Mouse (Mus musculus): ENCODE measurements around the gene Odf3l2. TPM values are rescaled to one million over a fixed set of nuclear protein-coding genes. Genes with fewer than 3 reads are reported as not detected.

The Odf3l2 gene
- total and polyA plus RNA-seq, 3 experiments: not detected

DNA sequence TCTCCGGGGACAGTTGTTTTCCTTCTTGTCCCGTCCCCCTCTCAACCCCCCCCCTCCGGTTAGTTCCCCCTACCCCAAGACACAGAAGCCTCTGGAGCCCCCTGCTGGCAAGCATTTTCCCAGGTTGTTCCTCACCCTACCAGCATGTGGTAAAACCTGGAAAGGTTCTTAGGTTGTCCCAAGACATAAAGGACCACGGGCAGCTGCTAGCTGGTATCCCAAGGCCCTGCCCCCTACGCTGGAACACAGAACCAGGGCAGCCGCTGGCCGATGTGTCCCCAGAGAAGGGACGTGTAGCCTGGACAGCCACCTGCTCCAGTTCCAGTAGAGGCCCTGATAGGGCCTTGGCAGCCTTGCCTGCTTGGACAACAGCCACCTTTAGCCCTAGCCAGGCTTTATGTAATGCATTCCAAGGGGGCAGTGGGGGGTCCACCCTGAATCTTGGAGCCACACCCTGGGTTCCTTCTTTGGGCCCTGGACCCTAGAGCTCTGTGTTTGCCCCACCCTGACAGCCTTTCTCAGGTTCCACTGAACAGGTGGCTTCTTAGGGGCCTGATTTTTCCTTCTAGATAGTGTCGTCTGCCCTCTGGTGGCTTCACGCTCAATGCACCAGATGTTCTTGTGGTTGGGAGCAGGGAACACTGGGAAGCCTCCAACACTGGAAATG lies 37.5 kb upstream of the Odf3l2 start (continued):
- TF ChIP-seq TCF12 (IDR thresholded peaks at IDR 0.05; ENCODE audit: low read depth, low read length): 0 out of 2 replicates have a peak, but pooled peaks have one; percentile 13
- TF ChIP-seq RAD21 (IDR thresholded peaks at IDR 0.05; ENCODE audit: low read depth, low read length): no peak; the same call in 1 of the 2 replicates
- no peak for TF ChIP-seq UBTF (IDR thresholded peaks at IDR 0.05; ENCODE audit: borderline replicate concordance, insufficient read depth, low read depth, low read length)
- TF ChIP-seq SMC3 (IDR thresholded peaks at IDR 0.05; ENCODE audit: low read depth, low read length): no peak
- TF ChIP-seq TAL1 (IDR thresholded peaks at IDR 0.05; ENCODE audit: low read length): no peak
- TF ChIP-seq ZKSCAN1 (IDR thresholded peaks at IDR 0.05; ENCODE audit: low read depth, low read length): no peak
- TF ChIP-seq POLR2A (IDR thresholded peaks at IDR 0.05; ENCODE audit: control insufficient read depth in 1 of 2, insufficient read depth in 1 of 2, low read depth in 1 of 2, low read length in 2 of 2, poor library complexity in 1 of 2): no peak; a peak in 1 of 4 replicates
- TF ChIP-seq MEF2A (IDR thresholded peaks at IDR 0.05; ENCODE audit: extremely low read depth, insufficient replicate concordance, low read depth, low read length, poor library complexity, severe bottlenecking): no peak
- TF ChIP-seq MYC (IDR thresholded peaks at IDR 0.05; ENCODE audit: low read depth, low read length): peak; percentile 12; the same call in 1 of the 2 replicates
- 0 out of 2 replicates have a peak, but pooled peaks have one; percentile 26 for TF ChIP-seq NELFE (IDR thresholded peaks at IDR 0.05; ENCODE audit: low read depth, low read length)
- no peak for TF ChIP-seq USF1 (IDR thresholded peaks at IDR 0.05; ENCODE audit: low read depth, low read length)
- TF ChIP-seq TBP (IDR thresholded peaks at IDR 0.05; ENCODE audit: low read depth, low read length): no peak

DNA sequence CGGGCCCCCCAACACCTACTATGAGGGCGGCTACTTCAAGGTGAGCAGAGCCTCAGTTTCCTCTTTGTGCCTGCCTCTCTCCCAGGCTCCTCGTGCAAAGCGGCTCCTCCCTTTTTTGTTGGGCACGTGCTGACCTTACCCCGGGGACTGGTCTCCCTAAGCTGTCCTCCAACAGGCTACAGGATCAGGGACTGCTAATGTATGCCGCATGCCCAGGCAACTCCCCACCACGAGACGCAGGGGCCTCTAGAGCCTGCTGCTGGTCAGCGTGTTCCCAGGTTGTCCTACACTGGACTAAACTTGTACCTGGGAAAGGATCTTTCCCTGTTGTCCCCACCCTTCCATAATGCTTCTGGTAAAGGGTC lies 37.0 kb upstream of the Odf3l2 start:
- H3K9ac ChIP-seq (ENCODE audit: control insufficient read depth, low read depth, low read length, poor library complexity, severe bottlenecking): peak overlapping the region; percentile 96
- H3K27ac ChIP-seq (ENCODE audit: control insufficient read depth, low read depth, low read length): peak overlapping the region; percentile 59
- peak overlapping the region; percentile 96 to 98 for H3K4me3 ChIP-seq (ENCODE audit: control insufficient read depth in 1 of 2, insufficient read depth in 1 of 2, low read depth in 2 of 2, low read length in 2 of 2)
- H3K9me3 ChIP-seq (replicated peaks; ENCODE audit: insufficient read depth, low read length): no peaks in the 10 kb centered on the region
- peaks cover 32% of the 10 kb centered on the region for H3K79me2 ChIP-seq (ENCODE audit: control insufficient read depth, insufficient read depth, low read length, poor library complexity)
- peaks cover 6 to 19% of the 10 kb centered on the region in 2 experiments; a peak in 3 of 4 replicates for H3K4me1 ChIP-seq (ENCODE audit: control insufficient read depth in 1 of 2, insufficient read depth in 2 of 2, low read length in 2 of 2)
- H3K27me3 ChIP-seq (ENCODE audit: control insufficient read depth in 1 of 2, insufficient read depth in 2 of 2, low read length in 2 of 2): no peaks in the 10 kb centered on the region
- peak; percentile 42; the same call in 1 of the 2 replicates for TF ChIP-seq BHLHE40 (IDR thresholded peaks at IDR 0.05; ENCODE audit: borderline replicate concordance, low read depth, low read length)
- no peak for TF ChIP-seq NELFE (IDR thresholded peaks at IDR 0.05; ENCODE audit: low read depth, low read length)
- no peak for TF ChIP-seq SMC3 (IDR thresholded peaks at IDR 0.05; ENCODE audit: low read depth, low read length)
- TF ChIP-seq RAD21 (IDR thresholded peaks at IDR 0.05; ENCODE audit: low read depth, low read length): no peak
- TF ChIP-seq UBTF (IDR thresholded peaks at IDR 0.05; ENCODE audit: borderline replicate concordance, insufficient read depth, low read depth, low read length): no peak
- TF ChIP-seq MAX (IDR thresholded peaks at IDR 0.05; ENCODE audit: low read length): peak; percentile 62
- TF ChIP-seq USF2 (IDR thresholded peaks at IDR 0.05; ENCODE audit: borderline replicate concordance in 1 of 2, insufficient read depth in 1 of 2, low read depth in 1 of 2, low read length in 2 of 2): no peak
- TF ChIP-seq NRF1 (IDR thresholded peaks at IDR 0.05; ENCODE audit: insufficient read depth, low read depth, low read length, poor library complexity, severe bottlenecking): 0 out of 2 replicates have a peak, but pooled peaks have one; percentile 17
- 0 out of 2 replicates have a peak, but pooled peaks have one; percentile 36 for TF ChIP-seq MYC (IDR thresholded peaks at IDR 0.05; ENCODE audit: low read depth, low read length)
- TF ChIP-seq KAT2A (conservative IDR thresholded peaks at IDR 0.05; ENCODE audit: low read depth, low read length): no peak
- peak; percentile 63 for TF ChIP-seq MXI1 (IDR thresholded peaks at IDR 0.05; ENCODE audit: low read depth, low read length)
- TF ChIP-seq POLR2A (IDR thresholded peaks at IDR 0.05; ENCODE audit: control insufficient read depth in 1 of 2, insufficient read depth in 1 of 2, low read depth in 1 of 2, low read length in 2 of 2, poor library complexity in 1 of 2): 0 out of 4 replicates have a peak, but pooled peaks of 1 of the 2 experiments have one; percentile 5
- DNase-seq (ENCODE audit: low read depth, low spot score): peak; percentile 50
- H3K36me3 ChIP-seq (ENCODE audit: control insufficient read depth in 1 of 2, insufficient read depth in 2 of 2, low read length in 2 of 2): peaks cover 3 to 4% of the 10 kb centered on the region in 2 experiments; a peak in 2 of 4 replicates

Measured in MEL (cell line).